Mouse (Mus musculus): Measurements from ENCODE around the gene C5ar1.
"Not testable (repeated sequence)": the region's sequence is repeated elsewhere in the genome, so short reads cannot be mapped to it uniquely, and the experiment has no call there.

Gene C5ar1

GRCm38 (mm10) chr7:16259110-16259590 is at the start of gene C5ar1:
Gene C5ar1, minus strand, starts transcription at chr7:16259540.
- no peak for DNase-seq (ENCODE audit: low spot score in 2 of 2)

- no peak for DNase-seq (ENCODE audit: low spot score in 2 of 2)
Observed at GRCm38 (mm10) chr7:16308555-16309317, 49.4 kb upstream of the C5ar1 start.

- DNase-seq (ENCODE audit: low spot score in 2 of 2) = not testable (repeated sequence)
Observed at GRCm38 (mm10) chr7:16308093-16308492, 48.8 kb upstream of the C5ar1 start, which contains the start of gene Bbc3. Gene Bbc3, plus strand, starts transcription at chr7:16308393.

- not testable (repeated sequence) for DNase-seq (ENCODE audit: low spot score in 2 of 2)
Observed at GRCm38 (mm10) chr7:16307141-16307540, 47.8 kb upstream of the C5ar1 start.

GRCm38 (mm10) chr7:16299419-16300035 is 40.2 kb upstream of the C5ar1 start:
- DNase-seq (ENCODE audit: low spot score in 2 of 2) = peak; percentile 93 to 96

- DNase-seq (ENCODE audit: low spot score in 2 of 2) = no peak
Observed at GRCm38 (mm10) chr7:16298927-16299326, 39.6 kb upstream of the C5ar1 start.

GRCm38 (mm10) chr7:16297616-16298015 is 38.3 kb upstream of the C5ar1 start:
- DNase-seq (ENCODE audit: low spot score in 2 of 2) = no peak

- DNase-seq (ENCODE audit: low spot score in 2 of 2) = peak; percentile 80 to 81
Observed at GRCm38 (mm10) chr7:16296766-16297390, 37.5 kb upstream of the C5ar1 start.

GRCm38 (mm10) chr7:16296146-16296545 is 36.8 kb upstream of the C5ar1 start:
- DNase-seq (ENCODE audit: low spot score in 2 of 2) = no peak

- peak in 1 of 2 experiments; percentile 63 for DNase-seq (ENCODE audit: low spot score in 2 of 2)
Observed at GRCm38 (mm10) chr7:16295321-16295900, 36.1 kb upstream of the C5ar1 start.

- peak; percentile 92 to 97 for DNase-seq (ENCODE audit: low spot score in 2 of 2)
Observed at GRCm38 (mm10) chr7:16294837-16295236, 35.5 kb upstream of the C5ar1 start.

GRCm38 (mm10) chr7:16294346-16294745 is 35.0 kb upstream of the C5ar1 start:
- DNase-seq (ENCODE audit: low spot score in 2 of 2) = peak in 1 of 2 experiments; percentile 37

GRCm38 (mm10) chr7:16287791-16288190 is 28.5 kb upstream of the C5ar1 start:
- no peak for DNase-seq (ENCODE audit: low spot score in 2 of 2)

GRCm38 (mm10) chr7:16287016-16287415 is 27.7 kb upstream of the C5ar1 start:
- DNase-seq (ENCODE audit: low spot score in 2 of 2) = no peak

GRCm38 (mm10) chr7:16286026-16286961 is 27.0 kb upstream of the C5ar1 start, which contains the start of gene Ccdc9:
Gene Ccdc9, minus strand, starts transcription at chr7:16286795.
- DNase-seq (ENCODE audit: low spot score in 2 of 2) = peak; percentile 97 to 99

- peak in 1 of 2 experiments; percentile 39 for DNase-seq (ENCODE audit: low spot score in 2 of 2)
Observed at GRCm38 (mm10) chr7:16285450-16286025, 26.2 kb upstream of the C5ar1 start.

- DNase-seq (ENCODE audit: low spot score in 2 of 2) = no peak
Observed at GRCm38 (mm10) chr7:16284904-16285303, 25.6 kb upstream of the C5ar1 start.

GRCm38 (mm10) chr7:16284001-16284400 is 24.7 kb upstream of the C5ar1 start:
- DNase-seq (ENCODE audit: low spot score in 2 of 2) = no peak

GRCm38 (mm10) chr7:16282334-16282733 is 23.0 kb upstream of the C5ar1 start:
- DNase-seq (ENCODE audit: low spot score in 2 of 2) = no peak

- DNase-seq (ENCODE audit: low spot score in 2 of 2) = no peak
Observed at GRCm38 (mm10) chr7:16280721-16281120, 21.4 kb upstream of the C5ar1 start.
